Mouse (Mus musculus): ENCODE measurements around the gene Gm17387. TPM values are rescaled to one million over a fixed set of nuclear protein-coding genes. Genes with fewer than 3 reads are reported as not detected.
"Not testable (repeated sequence)": the region's sequence is repeated elsewhere in the genome, so short reads cannot be mapped to it uniquely, and the experiment has no call there.

The Gm17387 gene
- polyA plus RNA-seq, 1 experiment from 2014 or later, result not detected

- H3K9ac ChIP-seq (ENCODE audit: low read length), result no peak overlapping the region
- WGBS, result 3% methylated on average over 7 of the region's 7 CpGs
- no peak overlapping the region for H3K27ac ChIP-seq (replicated peaks in 1 of 2; ENCODE audit: control insufficient read depth in 1 of 2, insufficient read depth in 1 of 2, low read depth in 2 of 2, low read length in 2 of 2)
- H3K4me3 ChIP-seq (ENCODE audit: control insufficient read depth in 1 of 2, insufficient read depth in 1 of 2, low read depth in 1 of 2, low read length in 2 of 2), result 0 out of 4 replicates have a peak overlapping the region, but pooled peaks of 1 of the 2 experiments have one; percentile 13
- no peak for ATAC-seq (ENCODE audit: insufficient number of reproducible peaks, insufficient read depth, low FRiP score, low read depth)
- 0 out of 2 replicates have a peak, but pooled peaks cover 4% of the 10 kb centered on the region for H3K27me3 ChIP-seq (ENCODE audit: control insufficient read depth, insufficient read depth, low read length)
- peaks cover 7% of the 10 kb centered on the region in 2 experiments; a peak in 2 of 4 replicates for H3K4me1 ChIP-seq (ENCODE audit: control insufficient read depth in 2 of 2, insufficient read depth in 2 of 2, low read length in 2 of 2)
- H3K36me3 ChIP-seq (ENCODE audit: control insufficient read depth, insufficient read depth, low read length), result no peaks in the 10 kb centered on the region
- peak overlapping the region; percentile 55 for H3K4me2 ChIP-seq (ENCODE audit: low read length)
- H3K9me3 ChIP-seq (ENCODE audit: control insufficient read depth, low read length), result no peaks in the 10 kb centered on the region
Observed at GRCm38 (mm10) chr7:141008312-141008761, 20.6 kb upstream of the Gm17387 start.

GRCm38 (mm10) chr7:141008938-141009660 is 19.8 kb upstream of the Gm17387 start:
- Histone ChIP-seq H3K4me3 (ENCODE audit: control insufficient read depth in 1 of 2, insufficient read depth in 1 of 2, low read depth in 1 of 2, low read length in 2 of 2) (0 out of 4 replicates have a peak overlapping the region, but pooled peaks of 1 of the 2 experiments have one; percentile 13), H3K4me1 (ENCODE audit: control insufficient read depth in 2 of 2, insufficient read depth in 2 of 2, low read length in 2 of 2) (peaks cover 7% of the 10 kb centered on the region in 2 experiments; a peak in 2 of 4 replicates), H3K4me2 (ENCODE audit: low read length) (peak overlapping the region; percentile 55), H3K27ac (replicated peaks in 1 of 2; ENCODE audit: control insufficient read depth in 1 of 2, insufficient read depth in 1 of 2, low read depth in 2 of 2, low read length in 2 of 2) (no peak overlapping the region), H3K36me3 (ENCODE audit: control insufficient read depth, insufficient read depth, low read length) (no peaks in the 10 kb centered on the region), H3K9ac (ENCODE audit: low read length) (no peak overlapping the region), H3K9me3 (ENCODE audit: control insufficient read depth, low read length) (no peaks in the 10 kb centered on the region), H3K27me3 (ENCODE audit: control insufficient read depth, insufficient read depth, low read length) (0 out of 2 replicates have a peak, but pooled peaks cover 4% of the 10 kb centered on the region)
- WGBS, result 7% methylated on average over 20 of the region's 20 CpGs
- ATAC-seq (ENCODE audit: insufficient number of reproducible peaks, insufficient read depth, low FRiP score, low read depth), result peak; percentile 44

DNA sequence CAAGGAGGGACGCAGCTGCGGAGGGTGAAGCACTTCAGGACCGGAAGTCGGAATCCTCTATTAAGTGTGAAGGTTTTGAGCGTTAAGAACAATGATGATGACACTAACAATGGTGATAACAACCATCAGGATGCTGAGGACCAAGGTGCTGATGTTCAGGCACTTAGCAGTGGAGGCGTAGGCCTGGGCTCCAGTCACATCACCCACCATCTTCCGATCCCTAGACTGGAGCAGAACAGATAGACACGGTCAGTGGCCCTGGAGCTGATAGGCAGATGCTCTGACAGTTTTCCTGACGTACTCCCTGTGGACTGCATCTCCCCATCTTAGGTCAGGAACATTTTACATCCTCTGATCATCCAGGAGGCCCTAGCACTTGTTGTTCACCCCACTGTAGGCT is 19.3 kb upstream of the Gm17387 start:
- H3K36me3 ChIP-seq (ENCODE audit: control insufficient read depth, insufficient read depth, low read length), result no peaks in the 10 kb centered on the region
- H3K27ac ChIP-seq (replicated peaks in 1 of 2; ENCODE audit: control insufficient read depth in 1 of 2, insufficient read depth in 1 of 2, low read depth in 2 of 2, low read length in 2 of 2), result no peak overlapping the region
- H3K9ac ChIP-seq (ENCODE audit: low read length), result peak overlapping the region; percentile 44
- H3K9me3 ChIP-seq (ENCODE audit: control insufficient read depth, low read length), result no peaks in the 10 kb centered on the region
- peak overlapping the region; percentile 38 to 61; a peak in 3 of 4 replicates for H3K4me3 ChIP-seq (ENCODE audit: control insufficient read depth in 1 of 2, insufficient read depth in 1 of 2, low read depth in 1 of 2, low read length in 2 of 2)
- ATAC-seq (ENCODE audit: insufficient number of reproducible peaks, insufficient read depth, low FRiP score, low read depth), result no peak
- peaks cover 7% of the 10 kb centered on the region in 2 experiments; a peak in 2 of 4 replicates for H3K4me1 ChIP-seq (ENCODE audit: control insufficient read depth in 2 of 2, insufficient read depth in 2 of 2, low read length in 2 of 2)
- 74% methylated on average over 9 of the region's 9 CpGs for WGBS
- H3K4me2 ChIP-seq (ENCODE audit: low read length), result peak overlapping the region; percentile 55
- 0 out of 2 replicates have a peak, but pooled peaks cover 4% of the 10 kb centered on the region for H3K27me3 ChIP-seq (ENCODE audit: control insufficient read depth, insufficient read depth, low read length)

DNA sequence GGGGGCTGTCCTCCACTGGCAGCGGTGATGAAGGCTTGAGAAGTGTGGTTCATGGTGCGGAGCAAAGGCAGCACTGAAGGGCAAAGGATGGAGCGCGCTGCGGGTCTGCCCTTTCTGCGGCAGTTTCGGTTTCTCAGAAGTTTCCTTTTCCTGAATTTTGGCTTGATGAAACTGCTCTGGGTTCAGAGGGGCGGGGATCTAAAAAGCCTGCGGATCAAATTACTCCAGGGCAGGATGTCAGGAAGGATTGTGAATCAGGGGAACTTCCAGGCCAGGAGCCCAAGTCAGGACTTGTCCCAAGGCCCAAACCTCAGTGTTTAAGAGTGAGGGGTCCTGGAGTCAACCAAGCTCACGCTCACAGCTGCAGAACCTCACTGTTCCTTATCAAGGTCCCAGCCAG is 18.3 kb upstream of the Gm17387 start, which contains the start of gene Ifitm3:
Ifitm3 (minus strand) TSS at position 178 of the 400 bp plus-strand sequence.
- WGBS, result 20% methylated on average over 10 of the region's 10 CpGs
- Histone ChIP-seq H3K9me3 (ENCODE audit: control insufficient read depth, low read length) (no peaks in the 10 kb centered on the region), H3K4me1 (ENCODE audit: control insufficient read depth in 2 of 2, insufficient read depth in 2 of 2, low read length in 2 of 2) (peaks cover 7% of the 10 kb centered on the region in 2 experiments; a peak in 2 of 4 replicates), H3K4me3 (ENCODE audit: control insufficient read depth in 1 of 2, insufficient read depth in 1 of 2, low read depth in 1 of 2, low read length in 2 of 2) (peak within 1 kb of the TSS; percentile 38 to 61), H3K27ac (replicated peaks in 1 of 2; ENCODE audit: control insufficient read depth in 1 of 2, insufficient read depth in 1 of 2, low read depth in 2 of 2, low read length in 2 of 2) (peak within 1 kb of the TSS; percentile 50 to 60), H3K36me3 (ENCODE audit: control insufficient read depth, insufficient read depth, low read length) (no peaks in the 10 kb centered on the region), H3K27me3 (ENCODE audit: control insufficient read depth, insufficient read depth, low read length) (0 out of 2 replicates have a peak, but pooled peaks cover 4% of the 10 kb centered on the region), H3K4me2 (ENCODE audit: low read length) (peak within 1 kb of the TSS; percentile 55), H3K9ac (ENCODE audit: low read length) (peak within 1 kb of the TSS; percentile 44)
- no peak for ATAC-seq (ENCODE audit: insufficient number of reproducible peaks, insufficient read depth, low FRiP score, low read depth)

DNA sequence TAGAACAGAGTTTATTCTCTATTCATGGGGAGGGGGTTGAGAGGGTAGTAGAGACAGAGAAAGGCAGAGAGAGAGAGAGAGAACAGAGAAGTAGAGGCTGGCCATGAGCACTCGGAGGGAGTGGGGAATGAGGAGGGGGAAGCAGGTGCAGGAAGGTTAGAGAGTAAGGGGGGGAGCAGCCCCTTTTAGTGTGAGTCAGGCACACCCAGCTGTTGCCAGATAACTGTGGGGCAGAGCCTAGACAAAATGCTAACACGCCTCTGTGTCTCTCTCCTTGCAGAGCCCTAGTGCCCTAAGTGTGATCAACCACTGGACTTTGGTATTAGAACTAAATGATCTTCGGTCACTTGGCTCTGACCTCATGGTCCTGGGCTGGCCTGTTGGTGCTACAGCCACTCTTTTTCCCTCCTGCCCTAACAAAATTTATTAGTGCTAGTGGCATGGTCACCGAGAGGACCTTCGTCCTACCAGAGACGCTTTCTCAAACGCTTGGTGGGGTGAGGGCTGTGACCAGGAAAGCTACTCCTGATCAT is 17.6 kb upstream of the Gm17387 start:
- Histone ChIP-seq H3K4me3 (ENCODE audit: control insufficient read depth in 1 of 2, insufficient read depth in 1 of 2, low read depth in 1 of 2, low read length in 2 of 2) (no peak overlapping the region), H3K4me1 (ENCODE audit: control insufficient read depth in 2 of 2, insufficient read depth in 2 of 2, low read length in 2 of 2) (peaks cover 7% of the 10 kb centered on the region in 2 experiments; a peak in 2 of 4 replicates), H3K36me3 (ENCODE audit: control insufficient read depth, insufficient read depth, low read length) (no peaks in the 10 kb centered on the region), H3K4me2 (ENCODE audit: low read length) (no peak overlapping the region), H3K27ac (replicated peaks in 1 of 2; ENCODE audit: control insufficient read depth in 1 of 2, insufficient read depth in 1 of 2, low read depth in 2 of 2, low read length in 2 of 2) (0 out of 4 replicates have a peak overlapping the region, but pooled peaks of 1 of the 2 experiments have one; percentile 60), H3K27me3 (ENCODE audit: control insufficient read depth, insufficient read depth, low read length) (0 out of 2 replicates have a peak, but pooled peaks cover 4% of the 10 kb centered on the region), H3K9me3 (ENCODE audit: control insufficient read depth, low read length) (no peaks in the 10 kb centered on the region), H3K9ac (ENCODE audit: low read length) (no peak overlapping the region)
- 84% methylated on average over 7 of the region's 7 CpGs for WGBS
- no peak for ATAC-seq (ENCODE audit: insufficient number of reproducible peaks, insufficient read depth, low FRiP score, low read depth)

DNA sequence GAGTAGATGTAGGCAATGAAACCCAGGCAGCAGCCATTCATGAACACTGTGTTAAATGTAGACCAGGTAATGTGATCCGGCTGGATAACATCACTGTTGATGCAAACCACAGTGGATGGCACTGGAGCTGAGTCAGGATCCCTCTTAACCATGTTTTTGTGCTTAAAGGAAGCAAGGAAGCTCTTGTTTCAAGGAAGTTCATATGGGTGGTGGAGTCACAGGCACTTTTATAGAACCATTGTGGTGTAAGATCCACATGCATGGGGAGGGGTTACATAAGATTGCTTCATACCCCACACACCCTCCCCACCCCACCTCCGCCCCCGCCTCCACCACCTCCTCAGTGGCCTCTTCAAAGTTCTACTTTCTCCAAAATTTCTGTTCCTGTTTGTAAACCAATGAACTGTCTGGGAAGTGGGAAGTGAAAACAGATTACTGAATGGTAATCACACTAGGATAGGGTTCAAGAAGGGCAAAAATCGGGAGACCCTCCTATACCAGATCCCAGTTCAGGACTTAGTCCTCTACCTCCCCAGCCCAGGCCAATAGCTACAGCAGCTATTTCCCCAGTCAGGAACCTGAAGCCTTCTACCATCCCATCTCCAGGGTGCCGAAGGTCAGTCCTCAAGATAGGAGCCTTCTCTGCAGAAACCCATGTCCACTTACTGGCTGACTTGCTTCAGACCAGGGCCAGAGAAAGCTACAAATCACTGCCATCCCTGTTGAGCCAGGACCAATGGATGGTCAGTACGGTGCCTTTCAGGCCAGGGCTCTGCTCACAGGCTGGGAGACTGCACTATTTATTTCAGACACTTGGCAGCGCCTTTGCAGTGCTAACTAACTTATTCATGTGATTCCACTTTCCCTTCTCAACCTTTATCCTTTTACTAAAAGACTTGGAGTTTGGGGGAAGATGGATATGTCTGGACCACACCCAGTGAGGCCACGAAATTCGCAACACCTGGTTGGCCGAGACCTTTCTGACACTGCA is 11.9 kb upstream of the Gm17387 start:
- 75% methylated on average over 10 of the region's 10 CpGs for WGBS
- ATAC-seq (ENCODE audit: insufficient number of reproducible peaks, insufficient read depth, low FRiP score, low read depth), result no peak
- no peaks in the 10 kb centered on the region for H3K4me1 ChIP-seq (ENCODE audit: control insufficient read depth in 2 of 2, insufficient read depth in 2 of 2, low read length in 2 of 2)
- no peaks in the 10 kb centered on the region for H3K9me3 ChIP-seq (ENCODE audit: control insufficient read depth, low read length)
- H3K9ac ChIP-seq (ENCODE audit: low read length), result no peak overlapping the region
- H3K4me3 ChIP-seq (ENCODE audit: control insufficient read depth in 1 of 2, insufficient read depth in 1 of 2, low read depth in 1 of 2, low read length in 2 of 2), result no peak overlapping the region
- H3K27ac ChIP-seq (replicated peaks in 1 of 2; ENCODE audit: control insufficient read depth in 1 of 2, insufficient read depth in 1 of 2, low read depth in 2 of 2, low read length in 2 of 2), result no peak overlapping the region
- H3K36me3 ChIP-seq (ENCODE audit: control insufficient read depth, insufficient read depth, low read length), result no peaks in the 10 kb centered on the region
- H3K27me3 ChIP-seq (ENCODE audit: control insufficient read depth, insufficient read depth, low read length), result no peaks in the 10 kb centered on the region
- H3K4me2 ChIP-seq (ENCODE audit: low read length), result no peak overlapping the region

DNA sequence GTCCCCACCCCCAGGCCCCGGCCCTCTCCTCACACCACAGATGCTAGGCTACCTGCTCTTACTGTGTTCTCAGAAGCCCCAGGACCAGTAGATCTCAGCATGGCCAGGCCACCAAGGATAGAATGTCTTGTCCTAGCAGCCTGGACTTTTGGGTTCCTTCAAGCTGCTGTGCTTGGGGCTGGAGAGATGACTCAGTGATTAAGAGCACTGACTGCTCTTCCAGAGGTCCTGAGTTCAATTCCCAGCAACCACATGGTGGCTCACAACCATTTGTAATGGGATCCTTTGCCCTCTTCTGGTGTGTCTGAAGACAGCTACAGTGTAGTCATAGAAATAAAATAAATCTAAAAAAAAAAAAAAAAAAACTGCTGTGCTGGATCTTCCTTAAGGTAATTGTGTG is 11.1 kb upstream of the Gm17387 start, which contains the start of gene Ifitm6:
Ifitm6 (minus strand) TSS at position 101 of the 400 bp plus-strand sequence.
- H3K9ac ChIP-seq (ENCODE audit: low read length); H3K4me3 ChIP-seq (ENCODE audit: control insufficient read depth in 1 of 2, insufficient read depth in 1 of 2, low read depth in 1 of 2, low read length in 2 of 2); H3K27ac ChIP-seq (replicated peaks in 1 of 2; ENCODE audit: control insufficient read depth in 1 of 2, insufficient read depth in 1 of 2, low read depth in 2 of 2, low read length in 2 of 2); ATAC-seq (ENCODE audit: insufficient number of reproducible peaks, insufficient read depth, low FRiP score, low read depth); H3K4me1 ChIP-seq (ENCODE audit: control insufficient read depth in 2 of 2, insufficient read depth in 2 of 2, low read length in 2 of 2); H3K27me3 ChIP-seq (ENCODE audit: control insufficient read depth, insufficient read depth, low read length); H3K36me3 ChIP-seq (ENCODE audit: control insufficient read depth, insufficient read depth, low read length); H3K9me3 ChIP-seq (ENCODE audit: control insufficient read depth, low read length); H3K4me2 ChIP-seq (ENCODE audit: low read length): not testable (repeated sequence)
- WGBS, result 85% methylated on average over 1 of the region's 1 CpGs
